Mouse (Mus musculus): Measurements from ENCODE around the gene Spdye4b.
"Not testable (repeated sequence)": the region's sequence is repeated elsewhere in the genome, so short reads cannot be mapped to it uniquely, and the experiment has no call there.

- not testable (repeated sequence) for TF ChIP-seq CTCF (IDR thresholded peaks at IDR 0.05; ENCODE audit: borderline replicate concordance, insufficient read depth, low read length); POLR2A (IDR thresholded peaks at IDR 0.05; ENCODE audit: low read depth, low read length)
These were observed 46.4 kb upstream of the Spdye4b start for GRCm38 (mm10) chr5:143134216-143135010.

Measured in embryonic fibroblast, embryonic 13.5 days (primary cell).